8 mouse cellular contexts compared by ENCODE assay signal in the genomic region with DNA sequence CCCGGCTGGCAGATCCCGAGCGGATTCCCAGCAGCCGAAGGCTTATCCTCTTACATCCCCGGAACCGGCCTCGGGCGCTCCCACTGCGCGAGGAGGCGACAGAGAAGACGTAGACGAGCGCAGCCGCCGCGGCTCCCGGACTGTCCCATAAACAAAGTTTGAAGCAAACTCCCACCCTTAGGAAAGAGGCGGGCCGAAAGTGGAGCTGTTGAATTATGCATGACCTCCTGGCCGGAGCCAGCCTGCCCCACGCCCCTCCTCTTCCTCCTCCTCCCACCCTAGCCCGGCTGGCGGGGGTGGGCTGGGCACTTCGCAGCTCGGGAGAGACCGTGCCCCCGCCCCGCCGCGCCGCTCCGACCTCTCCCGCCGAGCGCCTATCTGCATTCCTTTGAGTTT. TPM values are rescaled to one million over a fixed set of nuclear protein-coding genes. Genes with fewer than 3 reads are reported as not detected.
DNase-seq lines count a peak whose midpoint lies in the region; ATAC-seq and TF ChIP-seq lines count a peak whose summit lies in the region.

Gene Wwtr1 (minus strand): TSS at position 251 of the 396 bp plus-strand sequence.

- peaks cover 37% of the 10 kb centered on the region for H3K4me1 ChIP-seq in hindbrain, embryonic 10.5 days (replicated peaks)

- H3K4me3 ChIP-seq in hindbrain, embryonic 10.5 days = peak within 1 kb of the TSS; percentile 85

- no peaks in the 10 kb centered on the region for H3K27me3 ChIP-seq in Patski
- H3K27me3 ChIP-seq in hindbrain, embryonic 10.5 days (ENCODE audit: insufficient read depth, poor library complexity, severe bottlenecking) = no peaks in the 10 kb centered on the region

- peak; percentile 91 for ATAC-seq in Patski

- under 1% methylated on average over 36 of the region's 36 CpGs for WGBS in hindbrain, embryonic 10.5 days

- in situ Hi-C loops in Patski (cut with MboI; ENCODE audit: low pct_unique_long_range_greater_than_20kb) = loop anchor here (5.0 kb wide), 1 partner anchor 63 kb away; no protein-coding TSS in a partner anchor

- peak within 1 kb of the TSS; percentile 94 for H3K27ac ChIP-seq in hindbrain, embryonic 10.5 days

- H3K36me3 ChIP-seq in hindbrain, embryonic 10.5 days = peaks cover 10% of the 10 kb centered on the region

- H3K9me3 ChIP-seq in hindbrain, embryonic 10.5 days = no peaks in the 10 kb centered on the region

- no peak for TF ChIP-seq CTCF in Patski (IDR thresholded peaks at IDR 0.05)

- CTCF ChIA-PET in Patski (lab: Charles Lee) = interaction anchor here (1.0 to 6.3 kb wide), 10 partner anchors 11 to 308 kb away, joined by 3 to 72 read pairs (median 5); no protein-coding TSS in a partner anchor

- DNase-seq in Patski (ENCODE audit: low read depth, low spot score) = peak; percentile 93
- peak; percentile 60 to 73 for DNase-seq in cerebellum, postnatal 10 days
- DNase-seq in frontal cortex, postnatal 14 days (ENCODE audit: low spot score in 2 of 2) = peak; percentile 56 to 63
- DNase-seq in hindbrain, embryonic 10.5 days (ENCODE audit: low spot score) = peak; percentile 93
- peak; percentile 31 to 38 for DNase-seq in layer of hippocampus, postnatal 25 days (ENCODE audit: extremely low spot score in 1 of 2, low spot score in 1 of 2)
- DNase-seq in lung, postnatal 10 days = peak; percentile 98
- DNase-seq in retina, postnatal 1 day = peak; percentile 94
- peak; percentile 94 for DNase-seq in urinary bladder, postnatal 14 days (ENCODE audit: low spot score)

- POLR2A ChIA-PET in Patski (lab: Charles Lee) = interaction anchor here (0.7 to 5.6 kb wide), 14 partner anchors 10 to 125 kb away, joined by 3 to 45 read pairs (median 5); no protein-coding TSS in a partner anchor

RNA-seq across cellular contexts. Expression of gene Wwtr1, which starts in this region (rescaled TPM):
- polyA plus RNA-seq in Patski (2021) = 159 TPM
- 10.6 and 12.0 TPM in 2 replicates for polyA plus RNA-seq in hindbrain, embryonic 10.5 days (2016; fragmentation: Nextera tagmentation; extraction: Ambion mirVana)
- 10 to 100 TPM; 14.4 to 14.7 TPM for total RNA-seq in layer of hippocampus, postnatal 25 days (2021)

Comparison
In these comparisons a context has a peak if more than half of its experiments do, and no peak if none do; other contexts are left out.
1. Peak in every context shown above with its lines: DNase-seq, ATAC-seq, H3K4me3 ChIP-seq and H3K27ac ChIP-seq.
2. RNA of gene Wwtr1 (polyA plus RNA-seq): 159 TPM in Patski (single experiment); 10.6 to 12.0 TPM in hindbrain, embryonic 10.5 days; every median in the first group is over 10 times any median in the second.
3. DNase-seq: peak in every context shown above with its lines; median percentile 98 in lung, postnatal 10 days; 94 in retina, postnatal 1 day; 94 in urinary bladder, postnatal 14 days; 93 in Patski; 93 in hindbrain, embryonic 10.5 days; 66 in cerebellum, postnatal 10 days; 60 in frontal cortex, postnatal 14 days; 34 in layer of hippocampus, postnatal 25 days.